Mouse (Mus musculus) liver, embryonic 12.5 days (tissue): ENCODE measurements around the gene Nedd9. TPM values are rescaled to one million over a fixed set of nuclear protein-coding genes. Genes with fewer than 3 reads are reported as not detected.
A peak's percentile ranks its signal among the peaks of the same experiment; 100 is the strongest.

Source experiments
- ATAC-seq: fragments of 200-750 bp; cut with Nextera tagmentation; 2 replicates; pipeline ENCODE4 v1.8.0; 2017; ENCODE audit warnings: moderate number of reproducible peaks, mild to moderate bottlenecking, moderate library complexity
- H3K27ac ChIP-seq: fragments of 300-500 bp; sonication (generic); 2 replicates; pipeline ENCODE4 v1.5.1; 2016; ENCODE audit warnings: mild to moderate bottlenecking
- H3K27me3 ChIP-seq: fragments of 300-500 bp; sonication (generic); replicated peaks from 2 replicates; pipeline ENCODE4 v1.6.1; 2016; ENCODE audit warnings: mild to moderate bottlenecking, moderate library complexity
- H3K36me3 ChIP-seq: fragments of 300-500 bp; sonication (generic); 2 replicates; pipeline ENCODE4 v1.6.1; 2016; ENCODE audit warnings: mild to moderate bottlenecking, moderate library complexity
- H3K4me1 ChIP-seq: fragments of 300-500 bp; sonication (generic); 2 replicates; pipeline ENCODE4 v1.6.1; 2016
- H3K4me2 ChIP-seq: fragments of 300-500 bp; sonication (generic); 2 replicates; pipeline ENCODE4 v1.6.1; 2016; ENCODE audit warnings: mild to moderate bottlenecking, moderate library complexity
- H3K4me3 ChIP-seq: fragments of 300-500 bp; sonication (generic); 2 replicates; pipeline ENCODE4 v1.5.1; 2016; ENCODE audit warnings: mild to moderate bottlenecking, moderate library complexity
- H3K9ac ChIP-seq: fragments of 300-500 bp; sonication (generic); 2 replicates; pipeline ENCODE4 v1.6.1; 2016; ENCODE audit warnings: mild to moderate bottlenecking, moderate library complexity
- H3K9me3 ChIP-seq: fragments of 300-500 bp; sonication (generic); replicated peaks from 2 replicates; pipeline ENCODE4 v1.6.1; 2016; ENCODE audit warnings: mild to moderate bottlenecking, moderate library complexity
- WGBS: fragments of 180-500 bp; shearing (Covaris S2); methylation state at CpG from one replicate; pipeline ENCODE4 v1.1.7; 2016; ENCODE audit not compliant: insufficient replicate concordance; 5-methylcytosine and 5-hydroxymethylcytosine counted together
- polyA plus RNA-seq: library from polyadenylated mRNA; unstranded; fragments of >200 nt; fragmentation: Nextera tagmentation; extraction: Ambion mirVana; gene quantifications from 2 replicates; pipeline ENCODE4 v1.2.1, GENCODE M21; 2016

The Nedd9 gene
- polyA plus RNA-seq, 1 experiment from 2014 or later, result 2.5 TPM

GRCm38 (mm10) chr13:41422581-41422980 is 64.6 kb downstream of the Nedd9 start:
- H3K9me3 ChIP-seq, result no peaks in the 10 kb centered on the region
- H3K4me2 ChIP-seq, result no peak overlapping the region
- no peak overlapping the region for H3K4me3 ChIP-seq
- H3K4me1 ChIP-seq, result no peaks in the 10 kb centered on the region
- 73% methylated on average over 5 of the region's 5 CpGs for WGBS
- no peaks in the 10 kb centered on the region for H3K36me3 ChIP-seq
- H3K27ac ChIP-seq, result no peak overlapping the region
- ATAC-seq, result no peak
- no peak overlapping the region for H3K9ac ChIP-seq
- no peaks in the 10 kb centered on the region for H3K27me3 ChIP-seq

- 62% methylated on average over 4 of the region's 4 CpGs for WGBS
- H3K9ac ChIP-seq, result no peak overlapping the region
- H3K27me3 ChIP-seq, result no peaks in the 10 kb centered on the region
- no peak overlapping the region for H3K4me2 ChIP-seq
- H3K27ac ChIP-seq, result no peak overlapping the region
- no peak overlapping the region for H3K4me3 ChIP-seq
- no peaks in the 10 kb centered on the region for H3K36me3 ChIP-seq
- H3K4me1 ChIP-seq, result no peaks in the 10 kb centered on the region
- ATAC-seq, result no peak
- H3K9me3 ChIP-seq, result no peaks in the 10 kb centered on the region
These were observed 66.8 kb downstream of the Nedd9 start for GRCm38 (mm10) chr13:41420376-41420775.

GRCm38 (mm10) chr13:41418198-41418869 is 68.8 kb downstream of the Nedd9 start:
- Histone ChIP-seq H3K4me3 (no peak overlapping the region), H3K27me3 (no peaks in the 10 kb centered on the region), H3K4me2 (no peak overlapping the region), H3K4me1 (no peaks in the 10 kb centered on the region), H3K9ac (no peak overlapping the region), H3K9me3 (no peaks in the 10 kb centered on the region), H3K27ac (no peak overlapping the region), H3K36me3 (no peaks in the 10 kb centered on the region)
- ATAC-seq, result no peak
- WGBS, result 52% methylated on average over 13 of the region's 13 CpGs

GRCm38 (mm10) chr13:41416065-41417016 is 70.8 kb downstream of the Nedd9 start:
- Histone ChIP-seq H3K9me3 (no peaks in the 10 kb centered on the region), H3K9ac (no peak overlapping the region), H3K27ac (no peak overlapping the region), H3K4me3 (no peak overlapping the region), H3K36me3 (no peaks in the 10 kb centered on the region), H3K4me1 (no peaks in the 10 kb centered on the region), H3K4me2 (no peak overlapping the region), H3K27me3 (no peaks in the 10 kb centered on the region)
- WGBS, result 78% methylated on average over 11 of the region's 11 CpGs
- ATAC-seq, result no peak

- Histone ChIP-seq H3K4me3 (no peak overlapping the region), H3K9me3 (no peaks in the 10 kb centered on the region), H3K36me3 (no peaks in the 10 kb centered on the region), H3K9ac (no peak overlapping the region), H3K4me1 (no peaks in the 10 kb centered on the region), H3K27me3 (no peaks in the 10 kb centered on the region), H3K4me2 (no peak overlapping the region), H3K27ac (no peak overlapping the region)
- no peak for ATAC-seq
- 61% methylated on average over 13 of the region's 13 CpGs for WGBS
These were observed 76.7 kb downstream of the Nedd9 start for GRCm38 (mm10) chr13:41410191-41411074.

DNA sequence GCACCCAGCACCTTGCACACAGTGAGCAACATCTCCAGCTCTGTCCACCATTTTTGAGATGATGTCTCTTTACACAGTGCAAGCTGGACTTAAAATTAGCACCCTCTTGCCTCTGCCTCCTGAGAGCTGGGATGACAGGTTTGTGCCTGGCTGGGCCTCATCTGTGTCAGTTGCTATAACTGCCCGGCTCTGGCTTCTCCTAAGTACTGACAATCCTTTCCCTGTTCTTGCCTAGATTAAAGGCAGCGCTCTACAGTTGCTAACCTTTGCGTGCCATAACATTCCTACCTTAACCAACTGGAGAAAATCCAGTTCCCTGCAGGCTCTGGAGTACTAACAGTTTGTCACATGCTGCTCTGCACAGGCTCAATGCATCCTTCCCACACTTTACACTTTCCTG is 77.9 kb downstream of the Nedd9 start:
- ATAC-seq, result no peak
- WGBS, result 75% methylated on average over 3 of the region's 3 CpGs

GRCm38 (mm10) chr13:41408374-41408952 is 78.7 kb downstream of the Nedd9 start:
- no peaks in the 10 kb centered on the region for H3K4me1 ChIP-seq
- no peaks in the 10 kb centered on the region for H3K27me3 ChIP-seq
- WGBS, result 75% methylated on average over 10 of the region's 10 CpGs
- H3K9ac ChIP-seq, result no peak overlapping the region
- H3K9me3 ChIP-seq, result no peaks in the 10 kb centered on the region
- no peak overlapping the region for H3K4me3 ChIP-seq
- no peak overlapping the region for H3K27ac ChIP-seq
- no peak for ATAC-seq
- H3K36me3 ChIP-seq, result no peaks in the 10 kb centered on the region
- no peak overlapping the region for H3K4me2 ChIP-seq

More for the DNA sequence above, 77.9 kb downstream of the Nedd9 start:
- Histone ChIP-seq H3K36me3 (no peaks in the 10 kb centered on the region), H3K4me2 (no peak overlapping the region), H3K27me3 (no peaks in the 10 kb centered on the region), H3K9me3 (no peaks in the 10 kb centered on the region), H3K4me3 (no peak overlapping the region), H3K9ac (no peak overlapping the region), H3K27ac (no peak overlapping the region), H3K4me1 (no peaks in the 10 kb centered on the region)

DNA sequence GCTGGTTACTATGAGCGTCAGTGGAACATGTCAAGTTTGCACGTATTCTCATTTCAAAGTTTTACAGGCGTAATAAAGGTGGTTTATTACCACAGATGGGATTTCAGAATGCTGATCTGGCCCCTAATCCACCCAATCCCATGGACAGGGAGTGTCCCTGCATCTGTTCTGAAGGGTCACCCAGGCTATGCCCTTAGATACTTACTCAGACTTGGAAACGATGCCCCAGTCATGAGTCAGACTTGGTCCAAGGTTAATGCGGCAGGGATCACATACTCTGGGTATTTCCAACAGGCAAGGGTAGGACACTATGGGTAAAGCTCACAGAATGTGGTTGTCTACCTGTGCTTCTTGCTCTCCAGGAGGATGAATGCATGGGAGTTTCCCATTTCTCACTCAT is 82.2 kb downstream of the Nedd9 start:
- Histone ChIP-seq H3K9me3 (no peaks in the 10 kb centered on the region), H3K4me1 (peaks cover 9% of the 10 kb centered on the region; the same call in 1 of the 2 replicates), H3K27ac (no peak overlapping the region), H3K4me2 (no peak overlapping the region), H3K9ac (no peak overlapping the region), H3K36me3 (no peaks in the 10 kb centered on the region), H3K4me3 (no peak overlapping the region), H3K27me3 (no peaks in the 10 kb centered on the region)
- ATAC-seq, result no peak
- WGBS, result 73% methylated on average over 5 of the region's 5 CpGs

GRCm38 (mm10) chr13:41403838-41404237 is 83.3 kb downstream of the Nedd9 start:
- Histone ChIP-seq H3K27ac (no peak overlapping the region), H3K36me3 (no peaks in the 10 kb centered on the region), H3K4me3 (no peak overlapping the region), H3K9ac (no peak overlapping the region), H3K9me3 (no peaks in the 10 kb centered on the region), H3K4me1 (peaks cover 9% of the 10 kb centered on the region; the same call in 1 of the 2 replicates), H3K27me3 (no peaks in the 10 kb centered on the region), H3K4me2 (no peak overlapping the region)
- 75% methylated on average over 6 of the region's 6 CpGs for WGBS
- ATAC-seq, result peak; percentile 71

DNA sequence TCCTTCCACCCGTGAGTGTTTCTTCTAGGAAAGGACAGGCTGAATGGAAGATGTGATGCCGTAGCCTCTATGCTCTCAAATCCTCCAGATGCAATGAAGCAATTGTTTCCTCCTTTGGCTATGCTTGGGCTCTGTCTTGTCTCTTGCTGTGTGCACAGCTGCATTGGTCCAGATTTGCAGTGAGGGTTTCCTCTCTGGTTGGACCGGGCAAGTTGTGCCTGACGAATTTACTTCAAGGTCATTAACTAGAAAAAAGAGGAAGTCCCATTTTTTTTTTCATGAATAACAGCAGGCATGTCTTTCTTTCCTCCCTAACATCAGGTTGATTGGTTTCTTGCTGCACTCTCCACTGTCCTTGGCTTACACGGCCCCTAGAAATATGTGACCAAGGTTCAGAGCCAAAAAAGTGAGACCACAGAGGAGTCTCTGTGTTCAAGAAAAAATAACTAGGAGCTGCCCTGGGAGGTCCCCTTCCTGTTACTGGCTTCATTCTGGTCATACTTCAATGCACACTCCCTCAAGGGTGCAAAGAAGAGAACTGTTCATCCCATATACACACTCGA is 84.6 kb downstream of the Nedd9 start:
- no peak overlapping the region for H3K27ac ChIP-seq

GRCm38 (mm10) chr13:41401775-41402174 is 85.4 kb downstream of the Nedd9 start:
- 52% methylated on average over 6 of the region's 6 CpGs for WGBS
- peaks cover 9% of the 10 kb centered on the region; the same call in 1 of the 2 replicates for H3K4me1 ChIP-seq
- H3K9ac ChIP-seq, result no peak overlapping the region
- no peak for ATAC-seq
- no peaks in the 10 kb centered on the region for H3K36me3 ChIP-seq
- H3K9me3 ChIP-seq, result no peaks in the 10 kb centered on the region
- H3K4me3 ChIP-seq, result no peak overlapping the region
- no peak overlapping the region for H3K27ac ChIP-seq
- H3K27me3 ChIP-seq, result no peaks in the 10 kb centered on the region
- H3K4me2 ChIP-seq, result no peak overlapping the region

More for the DNA sequence above, 84.6 kb downstream of the Nedd9 start:
- no peak for ATAC-seq
- Histone ChIP-seq H3K36me3 (no peaks in the 10 kb centered on the region), H3K9ac (no peak overlapping the region), H3K9me3 (no peaks in the 10 kb centered on the region), H3K4me2 (no peak overlapping the region), H3K27me3 (no peaks in the 10 kb centered on the region), H3K4me1 (peaks cover 9% of the 10 kb centered on the region; the same call in 1 of the 2 replicates), H3K4me3 (no peak overlapping the region)
- 28% methylated on average over 6 of the region's 6 CpGs for WGBS
